Mouse (Mus musculus) CH12.LX (cell line): ENCODE results near the gene Plch1. TPM values are rescaled to one million over a fixed set of nuclear protein-coding genes. Genes with fewer than 3 reads are reported as not detected.
A peak's percentile ranks its signal among the peaks of the same experiment; 100 is the strongest.

Experiments used
- DNase-seq: peaks from one replicate; pipeline ENCODE4 v3.0.0-alpha.2; 2013; ENCODE audit errors: extremely low read depth
- H3K27ac ChIP-seq: 2 replicates; pipeline ENCODE4 v1.5.1; 2012; ENCODE audit warnings: low read depth, mild to moderate bottlenecking, control low read depth, moderate library complexity; ENCODE audit not compliant: insufficient read depth
- H3K27me3 ChIP-seq: replicated peaks from 2 replicates; pipeline ENCODE3; 2012; ENCODE audit warnings: inconsistent platforms
- H3K36me3 ChIP-seq, 2 experiments: replicated peaks in 1 of 2; 2 replicates each; pipeline versions ENCODE3 to v1.6.1; 2012; ENCODE audit warnings: inconsistent platforms in 1 of 2, low read length in 1 of 2, mild to moderate bottlenecking in 1 of 2, mixed read lengths in 1 of 2, moderate library complexity in 1 of 2; ENCODE audit not compliant: control insufficient read depth in 1 of 2, insufficient read depth in 1 of 2
- H3K4me1 ChIP-seq, 2 experiments: 2 replicates each; pipeline ENCODE4 v1.6.1; 2012; ENCODE audit warnings: inconsistent platforms in 1 of 2, moderate library complexity in 1 of 2; ENCODE audit not compliant: insufficient read depth in 2 of 2, control insufficient read depth in 1 of 2
- H3K4me2 ChIP-seq: 2 replicates; pipeline ENCODE4 v1.6.1; 2012; ENCODE audit warnings: low read depth, mild to moderate bottlenecking, control low read depth; ENCODE audit not compliant: poor library complexity, insufficient read depth, severe bottlenecking
- H3K4me3 ChIP-seq, 3 experiments: fragments of 150-350 bp in 1 of 3; sonication (generic) in 1 of 3; replicated peaks in 1 of 3; 2 replicates each; pipeline versions ENCODE3 to v1.5.1; 2011 to 2012; ENCODE audit warnings: low read depth in 2 of 3, low read length in 2 of 3, mild to moderate bottlenecking in 2 of 3, moderate library complexity in 2 of 3, control low read depth in 1 of 3, improper control_type of control experiment in 1 of 3, inconsistent platforms in 1 of 3, mixed read lengths in 1 of 3; ENCODE audit not compliant: poor library complexity in 1 of 3
- H3K79me2 ChIP-seq: replicated peaks from 2 replicates; pipeline ENCODE4 v1.6.1; 2012; ENCODE audit warnings: mild to moderate bottlenecking, moderate library complexity; ENCODE audit not compliant: control insufficient read depth, poor library complexity, insufficient read depth, severe bottlenecking; ENCODE audit errors: extremely low read depth
- H3K9ac ChIP-seq: 2 replicates; pipeline ENCODE4 v1.6.1; 2012; ENCODE audit warnings: low read depth, mild to moderate bottlenecking, control low read depth, moderate library complexity; ENCODE audit not compliant: insufficient read depth
- H3K9me3 ChIP-seq: replicated peaks from 2 replicates; pipeline ENCODE3; 2012; ENCODE audit warnings: low read length, inconsistent platforms, mixed read lengths
- BHLHE40 ChIP-seq: IDR thresholded peaks from 2 replicates; pipeline ENCODE4 v1.6.1; 2011; ENCODE audit warnings: mild to moderate bottlenecking, low read depth, low read length, improper control_type of control experiment
- CHD2 ChIP-seq: IDR thresholded peaks from 2 replicates; pipeline ENCODE4 v1.6.1; 2011; ENCODE audit warnings: low read length, improper control_type of control experiment
- CTCF ChIP-seq, 2 experiments: IDR thresholded peaks in 1 of 2; conservative IDR thresholded peaks in 1 of 2; 2 replicates each; pipeline ENCODE4 v1.5.1; 2011 to 2012; ENCODE audit warnings: low read depth in 2 of 2, low read length in 2 of 2, improper control_type of control experiment in 1 of 2, inconsistent platforms in 1 of 2, mild to moderate bottlenecking in 1 of 2, moderate library complexity in 1 of 2
- E2F4 ChIP-seq: IDR thresholded peaks from 2 replicates; pipeline ENCODE4 v1.6.1; 2011; ENCODE audit warnings: low read depth, low read length, improper control_type of control experiment; ENCODE audit not compliant: insufficient replicate concordance
- ELF1 ChIP-seq: IDR thresholded peaks from 2 replicates; pipeline ENCODE4 v1.6.1; 2014; ENCODE audit warnings: low read depth, mild to moderate bottlenecking, inconsistent platforms, low read length, improper control_type of control experiment
- GABPA ChIP-seq: IDR thresholded peaks from 2 replicates; pipeline ENCODE4 v1.6.1; 2012; ENCODE audit warnings: low read depth, low read length, improper control_type of control experiment, inconsistent platforms; ENCODE audit not compliant: insufficient replicate concordance
- JUN ChIP-seq: IDR thresholded peaks from 2 replicates; pipeline ENCODE4 v1.6.1; 2011; ENCODE audit warnings: low read depth, mild to moderate bottlenecking, low read length, improper control_type of control experiment, moderate library complexity; ENCODE audit not compliant: insufficient read depth
- JUND ChIP-seq: conservative IDR thresholded peaks from 2 replicates; pipeline ENCODE4 v1.6.1; 2011; ENCODE audit warnings: low read depth, low read length, improper control_type of control experiment
- KAT2A ChIP-seq: IDR thresholded peaks from 2 replicates; pipeline ENCODE4 v1.6.1; 2012; ENCODE audit warnings: low read length, improper control_type of control experiment, inconsistent platforms; ENCODE audit not compliant: insufficient replicate concordance
- MXI1 ChIP-seq: IDR thresholded peaks from 2 replicates; pipeline ENCODE4 v1.6.1; 2011; ENCODE audit warnings: mild to moderate bottlenecking, low read depth, low read length, improper control_type of control experiment
- NELFE ChIP-seq: IDR thresholded peaks from 2 replicates; pipeline ENCODE4 v1.6.1; 2011; ENCODE audit warnings: low read depth, low read length, improper control_type of control experiment
- NRF1 ChIP-seq: IDR thresholded peaks from 2 replicates; pipeline ENCODE4 v1.6.1; 2014; ENCODE audit warnings: low read depth, mild to moderate bottlenecking, inconsistent platforms, low read length, improper control_type of control experiment, moderate library complexity
- PAX5 ChIP-seq: IDR thresholded peaks from 2 replicates; pipeline ENCODE4 v1.6.1; 2012; ENCODE audit warnings: low read length, inconsistent platforms, mixed read lengths
- POLR2A ChIP-seq: IDR thresholded peaks from 2 replicates; pipeline ENCODE4 v1.6.1; 2011; ENCODE audit warnings: low read depth, mild to moderate bottlenecking, improper control_type of control experiment, low read length
- RCOR1 ChIP-seq: conservative IDR thresholded peaks from 2 replicates; pipeline ENCODE4 v1.6.1; 2012; ENCODE audit warnings: low read depth, mild to moderate bottlenecking, inconsistent platforms, low read length, improper control_type of control experiment
- SIN3A ChIP-seq: IDR thresholded peaks from 2 replicates; pipeline ENCODE4 v1.6.1; 2012; ENCODE audit warnings: low read length, improper control_type of control experiment, inconsistent platforms
- SMC3 ChIP-seq: IDR thresholded peaks from 2 replicates; pipeline ENCODE4 v1.6.1; 2011; ENCODE audit warnings: low read depth, low read length, improper control_type of control experiment
- USF2 ChIP-seq: conservative IDR thresholded peaks from 2 replicates; pipeline ENCODE4 v1.6.1; 2011; ENCODE audit warnings: low read depth, low read length, improper control_type of control experiment
- ZC3H11A ChIP-seq: IDR thresholded peaks from 2 replicates; pipeline ENCODE4 v1.6.1; 2012; ENCODE audit warnings: low read depth, mild to moderate bottlenecking, inconsistent platforms, low read length, improper control_type of control experiment
- ZKSCAN1 ChIP-seq: IDR thresholded peaks from 2 replicates; pipeline ENCODE4 v1.6.1; 2012; ENCODE audit warnings: low read depth, inconsistent platforms, low read length, improper control_type of control experiment, borderline replicate concordance
- ZMIZ1 ChIP-seq: IDR thresholded peaks from 2 replicates; pipeline ENCODE4 v1.6.1; 2012; ENCODE audit warnings: low read depth, mild to moderate bottlenecking, inconsistent platforms, low read length, improper control_type of control experiment
- ZNF384 ChIP-seq: IDR thresholded peaks from 2 replicates; pipeline ENCODE4 v1.6.1; 2012; ENCODE audit warnings: low read depth, low read length, improper control_type of control experiment, inconsistent platforms
- dilution Hi-C: fragments of 300-500 bp; cut with MboI; formaldehyde crosslinking; loops from 2 replicates; pipeline ENCODE4 v1.14.3; 2020; ENCODE audit warnings: low sequenced_read_pairs; ENCODE audit not compliant: extremely low pct_unique_long_range_greater_than_20kb, extremely low pct_ligation_motif_present
- in situ Hi-C: fragments of 300-500 bp; cut with MboI; formaldehyde crosslinking; loops from 3 replicates; pipeline ENCODE4 v1.14.3; 2019; ENCODE audit warnings: low sequenced_read_pairs, low pct_ligation_motif_present, low pct_unique_long_range_greater_than_20kb, mixed read lengths
- polyA plus RNA-seq: library from polyadenylated mRNA; unstranded; fragments of >175 nt; gene quantifications from 2 replicates; pipeline ENCODE4 v1.2.1, GENCODE M21; 2012; ENCODE audit warnings: low read depth; ENCODE audit not compliant: insufficient read length
- total RNA-seq, 2 experiments: library from RNA; depleted of rRNA; stranded (reverse); fragments of 300-350 nt in 1 of 2; fragments of >200 nt in 1 of 2; gene quantifications; 2 replicates each; pipeline ENCODE4 v1.2.3; 2012 to 2014

The Plch1 gene
- total and polyA plus RNA-seq, 3 experiments = 0.51 to 0.80 (median 0.59) TPM

DNA sequence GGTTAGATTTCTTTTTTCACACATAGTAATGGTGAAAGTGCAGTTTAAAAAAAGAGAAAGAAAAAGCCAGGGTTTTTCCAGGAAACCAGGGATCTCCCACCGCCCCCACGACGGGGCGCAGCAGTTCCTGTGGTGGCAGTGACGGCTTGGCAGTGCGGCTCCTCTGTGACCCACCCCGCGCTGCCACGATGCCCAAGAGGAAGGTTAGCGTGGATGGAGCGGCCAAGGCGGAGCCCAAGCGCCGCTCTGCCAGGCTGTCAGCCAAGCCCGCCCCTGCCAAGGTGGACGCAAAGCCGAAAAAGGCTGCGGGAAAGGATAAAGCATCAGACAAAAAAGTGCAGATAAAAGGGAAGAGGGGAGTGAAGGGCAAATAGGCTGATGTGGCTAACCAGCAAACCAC is 6.0 kb upstream of the Plch1 start:
- in situ Hi-C loops = no loop called here
- dilution Hi-C loops = no loop called here
- no peaks in the 10 kb centered on the region for H3K9me3 ChIP-seq
- H3K4me1 ChIP-seq = peaks cover 0 to 3% of the 10 kb centered on the region in 2 experiments; a peak in 1 of 4 replicates
- no peaks in the 10 kb centered on the region for H3K36me3 ChIP-seq
- no peak overlapping the region for H3K9ac ChIP-seq
- H3K4me2 ChIP-seq = peak overlapping the region; percentile 51
- no peak for TF ChIP-seq ZNF384
- no peak for TF ChIP-seq ELF1
- TF ChIP-seq ZC3H11A = no peak
- no peak for TF ChIP-seq E2F4
- no peak for TF ChIP-seq POLR2A
- TF ChIP-seq SMC3 = no peak
- TF ChIP-seq NRF1 = no peak
- no peak for TF ChIP-seq BHLHE40
- no peak for TF ChIP-seq CTCF (conservative IDR thresholded peaks at IDR 0.05 in 1 of 2, IDR thresholded peaks at IDR 0.05 in 1 of 2; ENCODE audit: low read depth in 2 of 2, low read length in 2 of 2)
- TF ChIP-seq, all 38 proteins: peak for 0
- DNase-seq = no peak
- Histone ChIP-seq H3K79me2 (no peaks in the 10 kb centered on the region), H3K27ac (no peak overlapping the region), H3K4me3 (peak overlapping the region in 1 of 3 experiments; percentile 26), H3K27me3 (no peaks in the 10 kb centered on the region)

DNA sequence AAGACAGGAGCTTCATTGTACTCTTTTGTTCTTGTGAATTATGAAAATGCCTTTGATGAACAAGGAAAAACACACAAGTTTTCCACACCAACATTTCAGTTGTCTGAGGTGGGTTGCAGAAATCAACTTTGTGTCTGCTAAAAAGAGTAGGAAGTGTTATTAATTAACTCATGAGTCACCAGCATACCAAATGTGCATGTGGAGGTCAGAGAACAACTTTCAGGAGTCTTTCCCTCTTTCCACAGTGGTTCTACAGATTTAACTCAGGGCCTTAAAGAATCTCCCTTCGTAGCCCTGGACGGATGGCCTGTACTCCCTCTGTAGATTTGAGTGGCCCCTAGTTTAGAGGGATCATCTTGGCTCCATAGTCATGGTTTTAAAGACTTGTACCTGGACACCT is 4.9 kb upstream of the Plch1 start:
- Histone ChIP-seq H3K79me2 (no peaks in the 10 kb centered on the region), H3K4me3 (no peak overlapping the region), H3K27ac (no peak overlapping the region), H3K36me3 (no peaks in the 10 kb centered on the region), H3K4me2 (no peak overlapping the region), H3K9ac (no peak overlapping the region), H3K27me3 (no peaks in the 10 kb centered on the region), H3K4me1 (peaks cover 0 to 3% of the 10 kb centered on the region in 2 experiments; a peak in 1 of 4 replicates), H3K9me3 (no peaks in the 10 kb centered on the region)
- in situ Hi-C loops = no loop called here
- dilution Hi-C loops = no loop called here
- DNase-seq = no peak
- TF ChIP-seq KAT2A (no peak), CHD2 (no peak), ZMIZ1 (no peak), SIN3A (no peak), PAX5 (no peak), USF2 (no peak), NELFE (no peak), RCOR1 (no peak), ZC3H11A (no peak), ZKSCAN1 (no peak), JUN (no peak), GABPA (no peak), JUND (no peak), ELF1 (no peak), MXI1 (no peak)
